Mouse (Mus musculus) spleen, postnatal 0 days (tissue): Measurements from ENCODE around the gene Olfr1014. TPM values are rescaled to one million over a fixed set of nuclear protein-coding genes. Genes with fewer than 3 reads are reported as not detected.

Source experiments
- polyA plus RNA-seq: library from polyadenylated mRNA; unstranded; fragments of >200 nt; fragmentation: Nextera tagmentation; extraction: Ambion mirVana; gene quantifications from 2 replicates; pipeline ENCODE4 v1.2.1, GENCODE M21; 2015

Olfr1014 gene
- not detected in 2 replicates for polyA plus RNA-seq

DNA sequence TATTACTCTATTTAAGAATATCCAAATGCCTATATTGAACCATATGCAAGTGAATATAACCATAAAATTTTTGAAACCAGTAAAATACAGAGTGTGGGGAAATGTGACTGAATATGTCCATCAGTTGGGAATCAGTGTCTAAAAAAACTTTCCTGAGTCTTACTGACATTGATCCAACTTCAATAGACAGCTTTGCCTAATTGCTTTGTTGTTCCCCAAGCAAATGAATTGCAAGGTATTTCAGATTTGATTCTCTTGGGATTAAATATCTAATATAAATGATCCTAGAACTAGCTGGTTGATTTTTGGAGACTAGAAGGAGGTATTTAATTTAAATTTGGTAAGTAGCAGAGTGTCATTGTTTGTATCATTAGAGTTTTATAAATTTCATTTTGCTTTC, at the start of gene Olfr1014:
Olfr1014 (plus strand) TSS at position 301 of the 400 bp plus-strand sequence.

DNA sequence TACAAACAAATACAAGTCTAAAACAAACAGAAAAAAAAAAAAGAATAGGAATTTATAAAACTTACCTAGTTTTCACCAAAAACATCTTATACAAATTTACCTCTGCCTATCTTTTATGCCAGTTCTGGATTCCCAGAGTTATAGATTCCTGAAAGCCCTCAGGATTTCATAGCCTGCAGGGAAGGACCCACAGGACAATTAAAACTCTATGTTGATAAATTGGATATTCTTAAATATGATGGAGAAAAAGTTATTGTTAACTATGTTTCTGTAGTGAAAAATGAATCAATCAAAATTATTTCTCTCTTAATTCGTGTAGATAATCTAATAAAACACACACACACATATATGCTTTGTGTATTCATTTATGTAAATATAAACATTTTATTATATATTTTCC, 9.8 kb upstream of the Olfr1014 start, which contains the start of gene Olfr1012:
Olfr1012 (minus strand) TSS at position 101 of the 400 bp plus-strand sequence.

DNA sequence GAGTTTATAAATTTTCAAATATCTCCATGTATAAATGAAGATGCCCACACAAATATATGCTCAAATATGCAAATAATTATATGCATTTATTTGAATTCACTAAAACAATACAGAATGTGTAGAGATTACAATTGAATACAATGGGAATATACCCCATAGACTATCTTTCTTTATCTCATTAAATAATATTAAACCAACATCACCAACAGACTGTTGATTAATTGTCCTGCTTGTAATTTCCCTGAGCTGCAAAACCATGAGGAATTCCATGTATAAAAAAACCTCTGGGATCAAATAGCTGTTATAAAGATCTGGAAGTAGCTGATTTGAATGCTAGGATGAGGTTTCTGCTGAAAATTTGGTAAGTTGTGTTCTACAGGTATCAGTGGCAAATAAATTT, 5.7 kb upstream of the Olfr1014 start, which contains the start of gene Olfr1013:
Olfr1013 (plus strand) TSS at position 301 of the 400 bp plus-strand sequence.

DNA sequence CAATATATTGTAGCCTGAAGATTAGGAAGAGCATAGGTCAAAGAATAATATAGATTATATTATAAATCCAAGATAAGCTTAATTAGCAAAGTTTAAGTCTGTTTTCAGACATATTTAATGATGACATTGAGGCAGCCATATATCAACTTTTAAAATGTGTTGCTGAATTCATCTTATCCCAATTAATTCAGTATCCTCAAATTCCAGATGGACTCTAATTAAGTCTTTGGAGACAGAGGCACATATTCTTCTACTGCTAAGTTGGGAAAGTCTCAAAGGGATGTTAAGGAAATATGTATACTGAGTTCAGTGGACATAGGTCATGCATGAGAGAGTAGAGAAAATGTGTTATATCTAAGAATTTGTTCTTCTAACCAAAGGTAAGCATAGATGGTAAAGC, 9.2 kb downstream of the Olfr1014 start, which contains the start of gene Olfr1015:
Olfr1015 (plus strand) TSS at position 301 of the 400 bp plus-strand sequence.

DNA sequence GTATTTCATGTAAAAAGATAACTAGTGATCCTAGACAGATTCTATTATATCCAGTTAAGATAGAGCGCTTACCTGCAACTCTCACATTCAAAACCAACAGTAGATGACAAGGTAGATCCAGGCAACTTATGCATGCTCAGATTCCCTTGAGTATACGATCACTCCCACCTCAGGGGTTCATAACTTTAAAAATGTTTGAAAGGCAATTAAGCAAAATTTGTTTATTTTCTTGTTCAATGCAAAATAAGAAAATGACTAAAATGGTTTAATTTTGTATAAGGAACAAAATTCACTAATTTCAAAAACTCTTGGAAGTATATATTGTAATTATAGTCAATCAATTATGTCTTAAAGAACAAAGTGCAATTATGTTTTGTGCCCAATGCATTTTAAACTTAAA, 29.9 kb downstream of the Olfr1014 start, which contains the start of gene Olfr1016:
Olfr1016 (minus strand) TSS at position 101 of the 400 bp plus-strand sequence.

DNA sequence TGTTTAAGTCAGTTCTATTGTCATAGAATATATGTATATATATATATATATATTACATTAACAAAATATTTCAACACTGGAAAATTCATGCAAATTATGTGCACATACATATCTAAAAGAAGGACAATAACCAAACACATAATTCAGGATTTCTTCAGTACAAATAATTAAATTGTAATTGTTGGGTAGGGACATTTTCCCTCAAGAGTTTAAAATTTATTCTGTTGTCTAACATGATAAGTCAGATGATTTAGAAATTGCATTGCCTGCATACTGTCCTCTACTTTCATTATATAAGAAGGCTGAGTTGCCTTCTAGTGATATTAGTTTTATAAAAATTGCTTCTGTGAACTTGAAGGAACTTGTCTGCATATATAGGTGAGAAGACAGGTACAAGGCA, 45.7 kb downstream of the Olfr1014 start, which contains the start of gene Olfr1018:
Olfr1018 (plus strand) TSS at position 301 of the 400 bp plus-strand sequence.

Other genes with a start within 250 kb of the Olfr1014 start
- not detected in 2 replicates for gene Olfr996, start 193.5 kb upstream of the Olfr1014 start, polyA plus RNA-seq
- gene Olfr998, start 183.8 kb upstream of the Olfr1014 start, polyA plus RNA-seq = not detected in 2 replicates
- gene Olfr1000, start 160.8 kb upstream of the Olfr1014 start, polyA plus RNA-seq = not detected in 2 replicates
- not detected in 2 replicates for gene Olfr1002, start 122.0 kb upstream of the Olfr1014 start, polyA plus RNA-seq
- gene Olfr154, start 108.3 kb upstream of the Olfr1014 start, polyA plus RNA-seq = not detected in 2 replicates
- not detected in 2 replicates for gene Olfr1006, start 93.9 kb upstream of the Olfr1014 start, polyA plus RNA-seq
- not detected in 2 replicates for gene Olfr1008, start 83.3 kb upstream of the Olfr1014 start, polyA plus RNA-seq
- not detected in 2 replicates for gene Olfr1009, start 57.3 kb upstream of the Olfr1014 start, polyA plus RNA-seq
- not detected in 2 replicates for gene Olfr1012, start 9.9 kb upstream of the Olfr1014 start, polyA plus RNA-seq
- not detected in 2 replicates for gene Olfr1013, start 5.6 kb upstream of the Olfr1014 start, polyA plus RNA-seq
- not detected in 2 replicates for gene Olfr1015, start 9.3 kb downstream of the Olfr1014 start, polyA plus RNA-seq
- gene Olfr1016, start 29.8 kb downstream of the Olfr1014 start, polyA plus RNA-seq = not detected in 2 replicates
- gene Olfr1018, start 45.8 kb downstream of the Olfr1014 start, polyA plus RNA-seq = not detected in 2 replicates
- not detected in 2 replicates for gene Olfr1019, start 72.8 kb downstream of the Olfr1014 start, polyA plus RNA-seq
- gene Olfr1020, start 74.3 kb downstream of the Olfr1014 start, polyA plus RNA-seq = not detected in 2 replicates
- not detected in 2 replicates for gene Olfr1022, start 95.9 kb downstream of the Olfr1014 start, polyA plus RNA-seq
- gene Olfr1023, start 112.9 kb downstream of the Olfr1014 start, polyA plus RNA-seq = not detected in 2 replicates
- not detected in 2 replicates for gene Olfr1024, start 132.3 kb downstream of the Olfr1014 start, polyA plus RNA-seq
- gene Olfr1025-ps1, start 142.5 kb downstream of the Olfr1014 start, polyA plus RNA-seq = not detected in 2 replicates
- not detected in 2 replicates for gene Olfr1026, start 148.8 kb downstream of the Olfr1014 start, polyA plus RNA-seq
- not detected in 2 replicates for gene Olfr1028, start 177.7 kb downstream of the Olfr1014 start, polyA plus RNA-seq
- gene Olfr1029, start 201.2 kb downstream of the Olfr1014 start, polyA plus RNA-seq = not detected in 2 replicates
- not detected in 2 replicates for gene Olfr1030, start 206.6 kb downstream of the Olfr1014 start, polyA plus RNA-seq
- gene Olfr1031, start 217.6 kb downstream of the Olfr1014 start, polyA plus RNA-seq = not detected in 2 replicates
- not detected in 2 replicates for gene Olfr1032, start 232.8 kb downstream of the Olfr1014 start, polyA plus RNA-seq
- 5.2 and 5.3 TPM in 2 replicates for gene Olfr1033, start 247.9 kb downstream of the Olfr1014 start, polyA plus RNA-seq